Mouse (Mus musculus) v-Abl transformed pro-B cells (cell line): Measurements from ENCODE around the gene Ssbp3.

Experiments used
- in situ Hi-C, 2 experiments: fragments of 400-800 bp; cut with MboI; formaldehyde crosslinking; loops; one replicate each; pipeline ENCODE4 v1.15.1; 2025; ENCODE audit not compliant: unreplicated experiment in 2 of 2

Gene Ssbp3

DNA sequence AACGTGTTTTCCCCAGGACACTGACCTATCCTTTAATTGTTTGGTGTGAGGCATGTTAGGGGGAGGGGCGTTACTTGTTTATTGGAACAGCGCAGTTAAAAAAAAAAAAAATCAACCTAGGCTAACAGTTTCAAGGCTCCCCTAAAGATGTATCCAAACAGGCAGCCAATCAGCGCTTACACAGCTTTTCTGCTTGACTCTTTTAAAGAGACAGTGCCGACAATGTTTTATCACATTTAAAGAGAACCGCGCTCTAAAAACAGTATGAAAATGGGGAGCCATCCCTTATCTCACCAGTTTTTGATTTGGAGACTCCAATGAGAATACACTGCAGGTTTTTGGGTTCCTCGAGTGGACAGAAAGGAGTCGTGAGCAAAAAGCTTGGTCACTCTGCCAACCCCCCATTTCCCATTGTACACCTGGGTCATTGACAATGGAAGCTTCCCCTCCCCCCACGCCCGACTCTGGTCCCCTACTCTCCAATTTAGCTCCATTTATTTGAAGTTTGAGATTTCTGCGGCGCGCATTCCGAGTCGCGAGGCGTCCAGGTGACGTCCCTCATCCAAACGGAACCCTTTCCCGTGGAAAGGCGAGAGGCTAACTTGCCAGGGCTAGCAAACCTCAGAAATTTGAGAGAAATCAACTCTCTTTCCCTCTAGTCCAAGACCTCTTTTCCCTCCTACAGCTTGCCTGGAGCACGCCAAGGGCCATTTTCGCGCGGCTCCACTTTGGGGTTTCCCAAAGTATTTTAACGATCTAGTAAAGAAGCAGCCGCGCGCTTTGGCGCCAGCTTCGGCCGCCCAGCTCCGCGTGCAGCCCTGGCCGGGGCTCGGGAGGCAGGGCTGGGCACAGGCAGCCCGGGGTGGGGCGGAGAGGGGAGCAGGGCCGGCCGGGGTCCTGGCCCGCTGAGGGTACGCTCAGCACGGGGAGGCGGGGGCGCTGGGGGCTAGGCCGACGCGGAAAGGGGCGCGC is at the start of gene Ssbp3:
TSS of gene Ssbp3 (plus strand) at position 501 of the 972 bp plus-strand sequence.
- in situ Hi-C loops = loop anchor here (5.0 to 25.0 kb wide), 3 partner anchors 77 to 452 kb away; partner anchors contain the start of gene Ndc1 (in 1 of the 2)

DNA sequence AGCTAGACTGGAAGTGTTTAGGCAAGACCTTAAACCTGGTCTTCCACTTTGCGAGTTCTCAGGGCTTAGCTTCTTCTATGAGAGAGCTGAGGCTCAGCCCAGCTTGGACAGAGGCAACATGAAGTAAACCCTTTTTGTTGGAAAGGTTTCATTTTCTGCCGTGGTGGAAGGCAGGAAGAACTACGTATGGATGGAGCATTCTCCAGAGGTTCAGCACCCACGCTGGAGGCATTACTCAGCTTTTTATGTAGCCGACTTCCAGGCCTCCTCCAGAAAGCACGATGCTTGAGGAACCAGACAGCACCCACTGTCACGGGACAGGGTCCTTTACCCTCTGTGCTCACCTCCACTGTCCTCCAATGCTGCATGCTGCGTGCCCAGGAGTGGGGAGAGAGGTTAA is 48.6 kb upstream of the Ssbp3 start:
- in situ Hi-C loops = no loop called here

DNA sequence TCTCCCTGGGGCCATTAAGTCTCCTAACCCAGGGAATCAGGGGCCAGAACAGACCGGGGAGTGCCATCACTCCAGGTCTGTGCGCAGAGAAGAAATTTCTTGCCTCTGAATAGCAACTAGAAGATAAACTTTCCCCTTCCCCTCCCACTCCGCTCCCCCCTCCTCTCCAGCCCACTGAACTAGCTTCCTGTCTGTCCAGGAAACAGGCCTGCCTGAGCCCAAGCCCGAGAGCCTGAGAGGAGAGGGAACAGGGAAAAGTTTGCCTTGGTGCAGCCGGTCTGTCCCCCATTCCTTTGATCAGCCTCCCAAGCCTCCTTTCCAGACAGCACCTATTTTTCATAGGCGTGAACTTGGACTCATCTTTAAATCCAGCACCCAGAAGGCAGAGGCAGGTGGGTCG is 48.2 kb upstream of the Ssbp3 start:
- in situ Hi-C loops = no loop called here

DNA sequence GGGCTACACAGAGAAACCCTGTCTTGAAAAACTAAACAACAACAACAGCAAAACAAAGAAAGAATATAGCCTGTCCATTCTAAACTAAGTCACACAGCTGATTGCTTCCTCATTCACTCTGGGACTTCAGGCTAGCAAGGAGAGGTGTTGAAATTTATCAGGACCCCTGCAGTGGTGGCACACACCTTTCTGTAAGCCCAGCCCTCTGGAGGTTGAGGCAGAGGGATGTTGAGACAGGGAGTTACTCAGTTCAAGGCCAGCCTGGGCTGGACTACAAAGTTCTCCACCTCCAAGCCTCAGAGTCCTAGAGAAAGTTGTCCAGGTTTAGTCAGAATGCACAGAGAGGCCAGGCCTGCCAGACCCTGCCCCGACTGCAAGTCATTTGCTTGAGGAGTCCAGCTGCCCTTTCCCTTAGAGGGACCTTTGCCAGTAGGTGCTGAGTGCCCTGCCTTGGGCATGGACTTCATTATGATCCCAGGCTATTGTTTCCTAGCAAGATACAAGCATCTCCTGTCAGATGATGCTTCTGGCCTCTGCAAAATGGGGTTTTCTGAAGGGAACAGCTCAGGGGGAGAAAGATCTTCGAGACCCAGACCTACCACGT is 47.6 kb upstream of the Ssbp3 start:
- in situ Hi-C loops = no loop called here

DNA sequence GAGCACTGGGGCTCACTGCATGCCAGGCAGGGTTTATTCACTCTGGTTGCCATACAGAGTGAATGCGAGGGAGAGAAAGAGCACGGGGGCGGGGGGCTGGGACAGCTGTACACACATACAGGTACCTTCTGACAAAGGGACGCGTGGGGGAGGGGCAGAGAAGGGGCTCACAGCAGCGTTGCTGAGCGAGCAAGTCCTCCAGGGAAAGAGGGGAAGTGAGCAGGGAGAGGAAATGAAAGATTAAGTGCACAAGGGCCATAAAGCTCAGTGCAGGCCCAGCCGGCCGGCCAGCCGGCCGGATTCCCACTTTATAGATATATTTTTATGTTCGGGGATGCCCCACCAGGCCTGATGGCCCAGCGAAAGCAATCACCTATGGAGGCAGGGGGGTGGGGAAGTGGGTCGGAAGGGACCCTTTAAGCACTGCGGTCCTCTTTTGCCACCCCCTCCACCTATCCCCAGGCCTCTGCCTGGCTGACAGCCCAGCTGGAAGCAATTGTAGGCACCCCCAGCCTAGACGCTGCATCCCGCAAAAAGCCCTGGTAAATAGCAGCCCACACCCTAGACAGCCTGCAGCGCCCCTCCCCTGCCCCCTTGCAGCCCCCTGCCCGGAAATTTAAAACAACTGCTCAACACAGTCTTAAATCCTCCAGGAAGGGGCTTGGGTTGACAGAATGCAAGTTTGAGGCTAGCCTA is 44.9 kb upstream of the Ssbp3 start:
- in situ Hi-C loops = no loop called here

DNA sequence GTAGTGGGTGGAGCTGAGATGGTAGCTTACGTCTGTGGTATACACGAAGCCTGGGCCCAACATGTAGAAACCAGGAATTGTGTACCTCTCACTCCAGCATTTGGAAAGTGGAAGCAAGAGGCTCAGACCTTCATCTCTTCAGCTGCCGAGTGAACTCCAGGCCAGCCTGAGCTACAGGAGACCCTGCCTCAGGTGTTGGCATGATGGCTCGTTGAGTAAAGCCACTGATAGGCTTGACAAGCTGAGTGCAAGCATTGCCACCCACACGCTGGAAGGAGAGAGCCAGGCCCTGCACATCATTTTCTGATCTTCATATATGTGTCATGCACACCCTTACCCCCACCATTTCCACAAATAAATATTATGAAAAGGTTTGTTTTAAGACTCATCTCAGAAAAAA is 44.1 kb upstream of the Ssbp3 start:
- in situ Hi-C loops = no loop called here

DNA sequence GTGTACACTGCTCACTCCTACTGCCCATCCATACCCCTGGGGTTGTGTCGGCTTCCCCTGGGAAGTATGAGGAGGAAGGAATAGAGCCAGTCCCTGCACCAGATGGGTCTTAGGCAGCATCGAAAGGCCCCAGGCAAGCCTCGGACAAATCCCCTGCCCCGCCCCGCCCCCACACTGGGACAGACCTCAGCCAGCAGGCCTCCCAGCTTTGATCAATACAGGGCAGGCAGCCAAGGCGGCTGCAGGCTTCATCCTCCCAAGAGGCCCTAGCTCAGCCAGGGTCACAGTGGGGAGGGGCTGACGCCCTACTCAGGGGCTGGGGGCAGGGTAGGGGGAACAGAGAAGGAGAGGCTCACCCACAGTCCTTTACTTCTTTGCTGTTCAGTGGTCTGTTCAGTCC is 43.7 kb upstream of the Ssbp3 start:
- in situ Hi-C loops = no loop called here

DNA sequence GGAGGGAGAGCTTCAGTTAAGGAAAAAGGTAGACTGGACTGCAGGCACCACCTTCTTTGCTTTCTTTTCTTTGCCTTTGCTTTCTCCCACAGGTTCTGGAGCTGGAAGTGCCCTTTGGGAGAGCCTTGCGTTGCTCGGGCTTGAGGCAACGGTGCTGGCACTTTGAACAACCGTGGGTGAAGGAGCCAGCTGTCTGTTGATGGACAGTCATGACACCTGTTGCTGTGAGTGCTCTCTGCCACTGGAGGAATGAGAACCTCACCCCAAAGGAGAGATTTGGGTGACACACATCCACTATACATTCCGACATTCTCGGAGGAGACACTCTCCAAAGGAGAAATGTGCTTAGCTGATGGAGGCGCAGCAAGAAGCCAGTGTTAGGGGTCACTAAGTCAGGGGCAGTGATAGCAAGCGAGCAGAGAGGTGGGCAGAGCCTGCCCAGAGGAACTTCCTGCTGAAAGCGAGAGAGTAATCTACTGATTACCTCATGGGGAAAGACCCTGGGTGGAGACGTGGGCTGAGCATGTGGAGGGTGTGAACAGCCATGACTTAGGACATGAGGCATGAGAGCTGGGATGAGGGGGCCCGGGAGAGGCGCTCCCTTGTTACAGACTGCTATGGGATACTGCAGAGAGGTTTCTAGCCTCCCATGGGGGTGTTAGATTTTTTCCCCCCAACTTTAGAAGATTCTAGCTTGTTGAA is 41.6 kb upstream of the Ssbp3 start:
- in situ Hi-C loops = no loop called here

DNA sequence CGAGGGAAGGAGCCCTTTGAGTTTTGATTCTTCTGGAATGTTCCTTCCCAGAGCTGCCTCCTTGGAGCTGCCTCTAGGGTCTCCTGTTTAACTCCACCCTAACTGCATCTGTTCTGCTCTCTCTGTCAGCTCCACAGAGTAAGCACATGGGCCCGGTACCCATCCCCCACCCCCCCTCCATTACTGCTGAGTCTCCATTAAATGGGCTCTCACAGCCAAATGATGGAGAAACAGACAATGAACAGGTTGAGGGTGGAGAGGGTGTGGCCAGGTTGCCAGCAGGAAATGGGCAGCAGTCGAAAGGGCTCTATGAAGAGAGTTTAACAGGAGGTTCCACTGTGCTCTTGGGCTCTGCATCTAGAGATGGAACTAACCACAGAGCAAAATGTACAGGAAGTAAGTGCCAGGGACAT is 41.0 kb upstream of the Ssbp3 start:
- in situ Hi-C loops = no loop called here

DNA sequence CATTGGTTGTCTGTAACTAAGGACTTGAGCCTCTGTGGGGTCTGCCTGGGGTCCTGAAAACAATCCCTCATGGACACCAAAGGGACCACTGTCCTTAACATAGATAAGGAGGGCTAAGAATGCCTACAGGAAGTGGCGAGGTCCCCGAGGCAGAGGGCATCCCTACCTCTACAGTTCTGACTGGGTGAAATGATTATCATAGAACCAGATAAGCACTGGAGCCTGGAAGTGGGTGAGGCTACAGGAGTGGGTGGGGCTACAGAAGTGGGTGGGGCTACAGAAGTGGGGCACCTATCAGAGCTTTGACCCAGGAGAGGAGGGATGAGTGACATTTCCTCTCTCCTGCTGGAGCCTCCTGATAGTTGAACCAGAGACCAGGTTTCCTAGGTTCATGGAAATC is 39.9 kb upstream of the Ssbp3 start:
- in situ Hi-C loops = no loop called here

DNA sequence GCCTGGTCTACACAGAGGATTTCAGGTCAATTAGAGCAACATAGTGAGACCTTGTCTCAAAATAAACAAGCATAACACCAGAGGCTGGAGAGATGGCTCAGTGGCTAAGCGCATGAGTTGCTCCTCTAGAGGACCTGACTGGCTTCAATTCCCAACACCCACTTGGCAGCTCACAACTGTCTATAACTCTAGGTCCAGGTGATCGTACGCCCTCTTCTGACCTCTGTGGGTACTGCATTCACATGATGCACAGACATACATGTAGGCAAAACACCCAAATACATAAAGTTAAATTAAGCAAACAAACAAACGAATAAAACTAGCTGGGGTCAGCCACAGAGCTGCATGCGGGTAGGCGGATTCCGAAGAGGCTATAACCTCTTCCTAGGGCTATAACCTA is 36.0 kb upstream of the Ssbp3 start:
- in situ Hi-C loops = no loop called here

DNA sequence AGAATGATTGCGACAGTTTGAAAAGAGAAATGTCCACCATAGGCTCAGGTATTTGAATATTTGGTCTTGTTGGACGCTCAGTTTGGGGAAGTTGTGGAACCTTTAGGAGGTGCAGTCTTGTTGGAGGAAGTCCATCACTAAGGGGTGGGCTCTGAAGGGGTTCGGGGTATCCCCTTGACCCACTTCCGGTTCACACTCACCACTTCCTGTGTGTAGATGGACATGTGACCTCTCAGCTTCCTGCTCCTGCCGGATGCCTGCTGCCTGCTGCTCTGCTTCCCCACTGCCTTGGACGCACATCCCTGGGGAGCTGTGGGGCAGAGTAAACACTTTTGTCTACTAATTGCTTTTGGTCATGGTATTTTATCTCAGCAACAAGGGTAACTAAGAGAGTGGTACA is 29.4 kb upstream of the Ssbp3 start:
- in situ Hi-C loops = no loop called here

DNA sequence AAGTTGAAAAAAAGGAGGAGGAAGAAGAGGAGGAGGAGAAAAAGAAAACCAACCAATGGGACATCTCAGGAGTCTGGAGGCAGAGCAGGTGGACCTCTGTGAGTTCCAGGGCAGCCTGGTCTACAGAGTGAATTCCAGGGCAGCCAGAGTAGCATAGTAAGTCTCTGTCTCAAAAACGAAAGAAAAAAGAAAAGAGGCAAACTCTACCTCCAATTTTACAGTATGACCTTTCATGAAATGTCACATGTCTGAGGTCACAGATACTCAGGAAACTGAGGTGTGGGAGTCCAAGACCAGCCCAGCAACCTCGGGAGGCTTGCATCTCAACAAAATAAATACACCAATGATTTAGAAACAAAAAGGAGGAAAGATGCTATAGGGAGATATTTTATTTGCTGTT is 27.4 kb upstream of the Ssbp3 start:
- in situ Hi-C loops = no loop called here

DNA sequence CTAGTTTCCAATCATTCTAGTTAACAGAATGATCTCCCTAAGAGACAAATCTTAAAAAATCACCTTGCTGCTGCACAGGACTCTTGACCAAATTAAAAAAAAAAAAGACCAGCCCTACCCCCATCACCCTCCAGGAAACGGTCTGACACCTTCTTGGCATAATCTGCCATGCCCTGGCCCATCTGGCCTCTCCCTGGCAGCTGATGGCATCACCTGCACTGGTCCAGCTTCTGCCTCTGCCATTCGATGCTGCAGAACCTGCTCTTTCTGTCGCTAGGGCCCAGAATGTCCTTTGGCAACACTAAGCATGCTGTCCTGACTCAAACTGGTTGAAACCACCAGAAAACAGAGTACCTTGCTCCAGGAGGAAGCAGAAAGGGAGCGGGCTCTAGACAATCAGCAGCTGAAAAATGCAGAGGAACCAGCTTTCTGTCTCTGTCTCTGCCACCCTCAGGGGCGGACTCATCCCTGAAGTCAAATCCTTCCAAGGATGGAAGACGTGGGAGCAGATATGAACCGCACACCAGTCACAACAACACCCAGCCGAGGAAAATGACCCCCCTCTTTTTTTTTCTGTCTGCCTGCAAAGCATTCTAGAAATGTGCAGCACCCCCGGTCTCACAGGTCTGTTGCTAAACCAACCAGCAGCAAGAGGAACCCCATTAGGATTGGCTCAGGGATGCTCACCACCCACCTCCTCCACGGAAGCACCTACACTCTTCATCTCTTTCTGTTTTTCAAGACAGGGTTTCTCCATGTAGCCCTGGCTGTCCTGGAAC is 24.0 kb upstream of the Ssbp3 start:
- in situ Hi-C loops = no loop called here

DNA sequence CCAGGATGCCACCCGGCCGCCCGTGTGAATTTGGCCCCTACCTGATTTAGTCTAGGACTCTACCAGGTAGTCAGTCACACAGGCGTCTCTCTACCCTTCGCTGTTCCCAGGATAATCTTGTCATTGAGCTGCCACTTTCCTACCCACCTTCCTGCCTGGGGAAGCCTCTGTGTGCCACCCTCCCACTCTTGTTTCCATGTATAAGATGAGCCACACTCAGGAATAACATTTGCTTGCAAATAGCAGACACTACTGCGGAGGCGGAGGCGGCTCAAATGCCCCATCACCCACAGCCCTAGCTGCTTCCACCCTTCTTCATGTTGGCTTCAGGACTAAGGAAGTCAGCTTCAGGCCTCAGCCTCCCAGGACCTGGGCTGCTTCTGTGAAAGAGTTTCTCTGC is 14.4 kb upstream of the Ssbp3 start:
- in situ Hi-C loops = no loop called here

DNA sequence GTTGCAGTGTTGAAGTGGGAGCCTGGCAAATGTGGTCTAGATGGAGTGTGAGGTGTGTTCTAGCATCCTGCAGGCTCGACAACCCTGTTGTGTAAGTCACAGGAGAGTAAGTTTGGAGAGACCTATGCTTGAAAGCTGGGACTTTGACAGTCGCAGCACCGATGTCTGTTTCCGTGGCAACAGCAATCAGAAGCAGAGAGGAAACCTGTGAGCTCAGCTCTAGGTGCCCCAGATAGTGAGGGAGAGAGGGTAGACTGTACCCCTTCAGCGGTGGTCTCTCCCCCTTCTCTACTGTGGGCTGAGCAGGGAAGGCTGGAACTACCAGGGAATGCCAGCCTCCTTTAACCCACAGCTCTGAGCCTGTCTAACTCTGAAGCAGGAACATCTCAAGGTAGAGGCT is 11.6 kb upstream of the Ssbp3 start:
- in situ Hi-C loops = no loop called here

DNA sequence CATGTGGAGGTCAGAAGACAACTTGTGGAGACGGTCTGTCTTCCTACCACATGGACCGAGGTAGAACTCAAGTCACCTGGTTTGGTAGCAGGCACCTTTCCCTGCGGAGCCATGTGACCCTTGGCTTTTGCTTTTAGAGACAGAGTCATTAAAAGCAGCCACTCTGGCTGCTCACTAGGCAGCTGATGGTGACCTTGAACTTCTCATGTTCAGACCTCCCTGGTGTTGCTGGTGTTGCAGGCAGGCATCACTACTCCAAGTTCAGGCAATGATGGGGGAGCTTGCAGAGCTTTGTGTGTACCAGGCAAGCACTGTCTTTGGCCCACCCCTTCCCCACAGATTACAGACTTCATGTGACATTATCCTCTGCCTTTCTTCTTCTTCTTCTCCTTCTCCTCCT is 11.0 kb upstream of the Ssbp3 start:
- in situ Hi-C loops = no loop called here

DNA sequence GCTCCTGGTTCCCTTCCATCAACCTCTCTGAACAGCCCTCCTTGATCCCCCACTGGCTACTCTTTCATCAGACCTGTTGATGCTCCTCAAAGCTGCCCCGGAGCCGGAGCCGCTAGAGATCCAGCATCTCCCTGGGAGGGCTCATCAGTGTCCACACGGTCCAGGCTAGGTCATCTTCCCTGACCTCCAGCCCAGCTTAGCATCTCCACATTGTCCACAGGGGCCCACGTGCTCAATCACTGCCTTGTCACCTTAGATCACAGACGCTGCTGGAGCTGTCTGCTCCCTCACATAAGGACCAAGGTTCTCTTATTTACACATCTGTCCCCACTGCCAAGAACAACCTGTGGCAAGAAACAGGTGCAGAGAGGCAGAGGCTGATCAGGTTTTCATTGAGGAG is 9.8 kb upstream of the Ssbp3 start:
- in situ Hi-C loops = loop anchor here (5.0 to 25.0 kb wide), 3 partner anchors 58 to 462 kb away; partner anchors contain the start of gene Ndc1 (in 1 of the 2)

DNA sequence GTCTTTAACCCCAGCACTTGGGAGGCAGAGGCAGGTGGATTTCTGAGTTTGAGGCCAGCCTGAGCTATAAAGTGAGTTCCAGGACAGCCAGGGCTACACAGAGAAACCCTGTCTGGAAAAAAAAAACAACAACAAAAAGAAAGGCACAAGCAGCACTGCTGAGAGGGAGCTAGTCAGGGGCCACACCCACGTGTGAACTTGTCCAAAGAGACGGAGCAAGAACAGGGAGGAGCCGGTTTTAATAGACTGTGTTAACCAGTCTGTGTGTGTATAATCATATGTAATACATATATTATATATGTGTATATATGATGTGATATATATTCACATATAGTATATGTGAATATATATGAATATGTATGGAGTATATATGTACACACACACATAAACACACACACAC is 8.9 kb upstream of the Ssbp3 start:
- in situ Hi-C loops = loop anchor here (5.0 to 25.0 kb wide), 3 partner anchors 59 to 461 kb away; partner anchors contain the start of gene Ndc1 (in 1 of the 2)

DNA sequence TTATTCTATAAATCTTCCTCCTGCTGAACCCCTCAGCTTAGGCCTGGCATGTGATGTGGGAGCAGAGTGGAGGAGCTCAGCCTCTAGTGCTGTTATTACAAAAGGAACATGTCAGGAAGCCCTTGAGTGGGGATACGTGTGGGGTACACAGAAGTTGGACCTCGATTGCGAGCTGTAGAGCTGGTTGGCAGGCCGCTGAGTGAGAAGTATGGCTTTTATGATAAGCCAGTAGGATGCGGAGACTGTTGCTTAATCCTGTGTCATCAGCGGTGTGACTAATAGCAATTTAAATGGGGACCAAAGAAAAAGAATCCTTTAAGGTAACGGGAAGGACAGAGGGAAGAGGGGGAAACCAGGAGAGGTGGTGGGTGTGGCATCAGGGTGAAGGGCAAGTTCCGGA is 8.3 kb upstream of the Ssbp3 start:
- in situ Hi-C loops = loop anchor here (5.0 to 25.0 kb wide), 3 partner anchors 60 to 460 kb away; partner anchors contain the start of gene Ndc1 (in 1 of the 2)
